Mouse (Mus musculus) hindbrain, postnatal 0 days (tissue): ENCODE measurements around the gene Zzz3. TPM values are rescaled to one million over a fixed set of nuclear protein-coding genes. Genes with fewer than 3 reads are reported as not detected.
A peak's percentile ranks its signal among the peaks of the same experiment; 100 is the strongest.

Source experiments
- ATAC-seq: fragments of 200-750 bp; cut with Nextera tagmentation; 2 replicates; pipeline ENCODE4 v1.8.0; 2017; ENCODE audit warnings: mild to moderate bottlenecking, moderate TSS enrichment, moderate library complexity
- DNase-seq: peaks from one replicate; pipeline ENCODE4 v3.0.0-alpha.2; 2015; ENCODE audit warnings: low spot score
- H3K27ac ChIP-seq: fragments of 300-500 bp; sonication (generic); 2 replicates; pipeline ENCODE4 v1.5.1; 2014; ENCODE audit warnings: mild to moderate bottlenecking
- H3K27me3 ChIP-seq: fragments of 300-500 bp; sonication (generic); 2 replicates; pipeline ENCODE4 v1.6.1; 2014; ENCODE audit warnings: low read length, mixed read lengths; ENCODE audit not compliant: insufficient read depth
- H3K36me3 ChIP-seq: fragments of 300-500 bp; sonication (generic); 2 replicates; pipeline ENCODE4 v1.6.1; 2014; ENCODE audit warnings: low read length, mixed read lengths; ENCODE audit not compliant: insufficient read depth
- H3K4me1 ChIP-seq: fragments of 300-500 bp; sonication (generic); 2 replicates; pipeline ENCODE4 v1.6.1; 2014; ENCODE audit warnings: antibody characterized with exemption, low read length, mixed read lengths; ENCODE audit not compliant: insufficient read depth
- H3K4me2 ChIP-seq: fragments of 300-500 bp; sonication (generic); 2 replicates; pipeline ENCODE4 v1.6.1; 2014; ENCODE audit warnings: low read depth, mild to moderate bottlenecking, low read length, moderate library complexity, mixed read lengths
- H3K4me3 ChIP-seq: fragments of 300-500 bp; sonication (generic); 2 replicates; pipeline ENCODE4 v1.5.1; 2014; ENCODE audit warnings: low read length
- H3K9ac ChIP-seq: fragments of 300-500 bp; sonication (generic); replicated peaks from 2 replicates; pipeline ENCODE4 v1.6.1; 2014; ENCODE audit warnings: mild to moderate bottlenecking, low read length, moderate library complexity, mixed read lengths
- H3K9me3 ChIP-seq: fragments of 300-500 bp; sonication (generic); 2 replicates; pipeline ENCODE4 v1.6.1; 2016; ENCODE audit warnings: low read length, mixed read lengths
- CTCF ChIP-seq: IDR thresholded peaks from 2 replicates; pipeline ENCODE4 v1.5.1; 2016; ENCODE audit warnings: antibody characterized with exemption, control low read depth, low read depth
- WGBS: fragments of 180-500 bp; shearing (Covaris S2); extraction: QIAGEN DNeasy Blood & Tissue Kit; methylation state at CpG from one replicate; pipeline ENCODE4 v1.1.7; 2014; 5-methylcytosine and 5-hydroxymethylcytosine counted together
- polyA plus RNA-seq: library from polyadenylated mRNA; unstranded; fragments of >200 nt; fragmentation: Nextera tagmentation; extraction: Ambion mirVana; gene quantifications from 2 replicates; pipeline ENCODE4 v1.2.1, GENCODE M21; 2015
- total RNA-seq: library from RNA; depleted of rRNA; stranded (reverse); fragments of >200 nt; gene quantifications from 2 replicates; pipeline ENCODE4 v1.2.3, GENCODE M21; 2014

Zzz3 gene
- total and polyA plus RNA-seq, 2 experiments from 2014 or later, result 20.9 to 33.3 TPM

- no peak overlapping the region for H3K4me2 ChIP-seq
- 72% methylated on average over 18 of the region's 18 CpGs for WGBS
- no peak overlapping the region for H3K9ac ChIP-seq
- no peaks in the 10 kb centered on the region for H3K36me3 ChIP-seq
- no peak for TF ChIP-seq CTCF
- H3K27ac ChIP-seq, result no peak overlapping the region
- no peak overlapping the region for H3K4me3 ChIP-seq
- no peak for ATAC-seq
- no peaks in the 10 kb centered on the region for H3K27me3 ChIP-seq
- DNase-seq, result no peak
- no peaks in the 10 kb centered on the region for H3K9me3 ChIP-seq
- no peaks in the 10 kb centered on the region for H3K4me1 ChIP-seq
Measured at GRCm38 (mm10) chr3:152469423-152470200, 74.3 kb downstream of the Zzz3 start.

- H3K9ac ChIP-seq, result no peak overlapping the region
- WGBS, result 86% methylated on average over 10 of the region's 10 CpGs
- no peaks in the 10 kb centered on the region for H3K4me1 ChIP-seq
- no peaks in the 10 kb centered on the region for H3K27me3 ChIP-seq
- H3K27ac ChIP-seq, result no peak overlapping the region
- no peaks in the 10 kb centered on the region for H3K36me3 ChIP-seq
- TF ChIP-seq CTCF, result no peak
- no peak overlapping the region for H3K4me3 ChIP-seq
- ATAC-seq (no peak), DNase-seq (no peak)
- no peaks in the 10 kb centered on the region for H3K9me3 ChIP-seq
- H3K4me2 ChIP-seq, result no peak overlapping the region
Measured at GRCm38 (mm10) chr3:152470347-152470746, 75.1 kb downstream of the Zzz3 start.

- no peaks in the 10 kb centered on the region for H3K27me3 ChIP-seq
- no peak overlapping the region for H3K4me3 ChIP-seq
- DNase-seq (no peak), ATAC-seq (no peak)
- H3K27ac ChIP-seq, result no peak overlapping the region
- H3K4me1 ChIP-seq, result no peaks in the 10 kb centered on the region
- 71% methylated on average over 16 of the region's 16 CpGs for WGBS
- H3K4me2 ChIP-seq, result no peak overlapping the region
- no peaks in the 10 kb centered on the region for H3K36me3 ChIP-seq
- H3K9ac ChIP-seq, result no peak overlapping the region
- no peak for TF ChIP-seq CTCF
- H3K9me3 ChIP-seq, result no peaks in the 10 kb centered on the region
Measured at GRCm38 (mm10) chr3:152472676-152473075, 77.4 kb downstream of the Zzz3 start.

- ATAC-seq (no peak), DNase-seq (peak; percentile 83)
- Histone ChIP-seq H3K9me3 (no peaks in the 10 kb centered on the region), H3K4me2 (no peak overlapping the region), H3K4me3 (no peak overlapping the region), H3K27me3 (no peaks in the 10 kb centered on the region), H3K36me3 (no peaks in the 10 kb centered on the region), H3K4me1 (no peaks in the 10 kb centered on the region), H3K9ac (no peak overlapping the region), H3K27ac (no peak overlapping the region)
- TF ChIP-seq CTCF, result peak; percentile 82
- WGBS, result 58% methylated on average over 15 of the region's 15 CpGs
Measured at GRCm38 (mm10) chr3:152474582-152475277, 79.5 kb downstream of the Zzz3 start.

GRCm38 (mm10) chr3:152475278-152475669, 80.0 kb downstream of the Zzz3 start:
- H3K9ac ChIP-seq, result no peak overlapping the region
- H3K27me3 ChIP-seq, result no peaks in the 10 kb centered on the region
- DNase-seq (no peak), ATAC-seq (no peak)
- H3K4me1 ChIP-seq, result no peaks in the 10 kb centered on the region
- no peaks in the 10 kb centered on the region for H3K36me3 ChIP-seq
- H3K4me3 ChIP-seq, result no peak overlapping the region
- no peak overlapping the region for H3K4me2 ChIP-seq
- WGBS, result 86% methylated on average over 1 of the region's 1 CpGs
- H3K9me3 ChIP-seq, result no peaks in the 10 kb centered on the region
- no peak; the same call in 1 of the 2 replicates for TF ChIP-seq CTCF
- no peak overlapping the region for H3K27ac ChIP-seq

GRCm38 (mm10) chr3:152475894-152476293, 80.6 kb downstream of the Zzz3 start:
- no peaks in the 10 kb centered on the region for H3K9me3 ChIP-seq
- no peak overlapping the region for H3K4me2 ChIP-seq
- H3K4me3 ChIP-seq, result no peak overlapping the region
- no peaks in the 10 kb centered on the region for H3K4me1 ChIP-seq
- WGBS, result 94% methylated on average over 3 of the region's 3 CpGs
- DNase-seq (no peak), ATAC-seq (no peak)
- no peaks in the 10 kb centered on the region for H3K36me3 ChIP-seq
- H3K9ac ChIP-seq, result no peak overlapping the region
- no peak for TF ChIP-seq CTCF
- H3K27ac ChIP-seq, result no peak overlapping the region
- no peaks in the 10 kb centered on the region for H3K27me3 ChIP-seq
